Mouse (Mus musculus) layer of hippocampus, adult 8-10 months (tissue): ENCODE measurements around the gene Eml5. TPM values are rescaled to one million over a fixed set of nuclear protein-coding genes. Genes with fewer than 3 reads are reported as not detected.

Experiments used
- DNase-seq, 2 experiments: peaks; one replicate each; pipeline ENCODE4 v3.0.0; 2022; ENCODE audit warnings: low spot score in 2 of 2
- total RNA-seq, 4 experiments: library from RNA; stranded (reverse); gene quantifications; 2 replicates each; pipeline ENCODE4 v1.2.4; 2022

Eml5 gene
- total RNA-seq, 4 experiments from 2014 or later, result 69.1 to 116 (median 97.2) TPM

DNA sequence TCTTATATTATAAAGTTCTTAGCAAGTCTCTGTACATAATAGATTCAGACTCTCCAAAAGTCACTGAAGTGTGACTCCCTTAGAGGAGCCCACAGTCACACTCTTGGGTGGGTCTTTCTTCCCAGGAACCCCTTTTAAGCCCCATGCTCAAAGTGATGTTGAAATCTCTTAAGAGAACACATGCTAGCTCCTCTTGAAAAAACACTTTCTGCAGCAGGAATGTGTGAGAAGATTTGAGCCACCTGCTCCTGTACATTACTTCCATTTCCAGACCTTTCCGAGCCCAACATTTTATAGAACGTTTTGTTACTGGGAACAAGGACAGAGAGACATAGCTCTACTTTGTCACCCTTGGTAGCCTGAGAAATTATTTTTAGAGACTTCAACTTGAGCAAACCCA lies 66.4 kb downstream of the Eml5 start:
- DNase-seq, result no peak

DNA sequence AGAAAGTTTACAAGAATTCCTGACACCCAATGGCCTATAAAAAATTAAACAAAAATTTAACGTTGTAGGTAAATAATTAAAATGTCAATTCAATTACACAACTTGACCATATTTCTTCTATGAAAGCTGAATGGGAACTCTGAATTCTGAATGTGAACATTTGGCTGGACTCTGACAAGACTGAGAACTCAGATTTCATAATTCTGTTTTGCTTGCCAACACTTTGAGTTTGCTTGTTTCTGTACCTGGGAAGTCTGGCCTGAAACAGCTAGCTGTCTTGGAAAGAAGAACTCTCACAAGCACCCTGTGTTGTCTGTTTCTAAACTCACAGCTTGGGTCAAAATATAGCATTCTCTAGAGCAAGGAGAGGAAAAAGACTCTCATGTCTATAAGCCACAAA lies 67.4 kb downstream of the Eml5 start:
- no peak for DNase-seq

DNA sequence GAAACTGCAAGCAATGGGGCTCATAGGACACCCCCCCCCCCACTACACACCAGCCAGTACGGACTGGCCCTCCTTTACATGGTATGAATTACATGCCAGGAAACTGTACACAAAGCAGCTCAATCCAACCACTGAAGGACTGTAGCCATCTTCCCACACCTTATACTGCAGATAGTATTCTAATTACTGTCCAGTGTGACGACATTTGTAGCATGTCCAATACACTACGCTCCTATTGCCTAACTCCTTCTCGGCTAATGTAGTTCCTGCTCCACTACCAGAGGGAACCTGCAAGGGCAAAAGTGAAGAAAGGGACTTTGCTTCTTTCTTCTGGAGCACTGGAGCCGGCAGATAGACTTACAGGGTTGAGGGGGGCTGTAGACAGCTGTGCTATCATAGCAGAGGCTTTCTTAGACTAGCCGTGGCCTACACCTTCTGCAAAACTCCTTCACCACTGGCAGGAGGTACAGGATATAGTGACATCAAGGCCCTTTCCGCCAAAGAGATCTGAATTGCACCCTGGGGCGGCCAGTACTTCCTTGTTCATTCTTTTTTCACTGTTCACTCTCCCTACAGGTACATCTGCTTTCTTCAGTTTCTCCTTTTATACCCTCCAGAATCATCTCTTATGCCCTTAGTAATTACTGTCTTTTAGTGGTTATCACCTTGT lies 68.2 kb downstream of the Eml5 start:
- no peak for DNase-seq

DNA sequence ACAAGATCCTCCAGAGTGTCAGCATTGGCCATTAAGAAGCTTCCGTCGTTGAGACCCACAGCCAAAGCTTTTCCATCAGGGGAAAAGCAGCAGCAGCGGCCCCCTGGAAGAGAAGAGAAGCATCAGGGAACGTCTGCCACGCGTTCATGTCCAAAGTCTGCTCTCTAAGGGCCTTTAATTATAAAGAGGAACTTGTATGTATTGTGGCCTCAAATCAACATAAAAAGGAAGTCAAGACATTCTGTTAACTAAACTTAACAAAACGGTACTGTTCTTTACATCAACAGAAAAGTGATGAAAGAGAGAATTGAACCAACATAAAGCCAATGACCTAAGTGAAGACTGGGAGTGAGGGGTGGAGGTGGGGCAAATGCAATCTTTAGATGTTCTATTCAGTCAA lies 70.2 kb downstream of the Eml5 start:
- no peak for DNase-seq

DNA sequence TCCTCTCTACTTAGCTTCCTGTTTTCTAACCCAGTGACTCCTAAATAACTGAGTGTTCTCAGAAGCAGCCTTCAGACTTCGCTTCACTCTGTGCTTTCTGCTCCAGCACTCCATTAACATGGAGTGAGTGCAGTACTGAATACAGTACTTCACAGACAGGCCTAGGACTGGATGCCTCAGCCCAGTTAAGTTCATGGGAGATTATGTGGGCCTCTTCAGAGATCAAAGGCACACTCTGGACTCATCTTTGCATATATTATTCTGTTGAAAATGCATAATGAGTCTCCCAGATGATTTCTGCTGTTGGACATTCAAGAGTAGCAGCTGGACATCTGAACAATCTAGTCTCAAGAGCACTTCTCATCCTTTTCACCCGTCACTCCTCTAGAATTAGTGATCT lies 80.5 kb downstream of the Eml5 start:
- DNase-seq, result no peak

DNA sequence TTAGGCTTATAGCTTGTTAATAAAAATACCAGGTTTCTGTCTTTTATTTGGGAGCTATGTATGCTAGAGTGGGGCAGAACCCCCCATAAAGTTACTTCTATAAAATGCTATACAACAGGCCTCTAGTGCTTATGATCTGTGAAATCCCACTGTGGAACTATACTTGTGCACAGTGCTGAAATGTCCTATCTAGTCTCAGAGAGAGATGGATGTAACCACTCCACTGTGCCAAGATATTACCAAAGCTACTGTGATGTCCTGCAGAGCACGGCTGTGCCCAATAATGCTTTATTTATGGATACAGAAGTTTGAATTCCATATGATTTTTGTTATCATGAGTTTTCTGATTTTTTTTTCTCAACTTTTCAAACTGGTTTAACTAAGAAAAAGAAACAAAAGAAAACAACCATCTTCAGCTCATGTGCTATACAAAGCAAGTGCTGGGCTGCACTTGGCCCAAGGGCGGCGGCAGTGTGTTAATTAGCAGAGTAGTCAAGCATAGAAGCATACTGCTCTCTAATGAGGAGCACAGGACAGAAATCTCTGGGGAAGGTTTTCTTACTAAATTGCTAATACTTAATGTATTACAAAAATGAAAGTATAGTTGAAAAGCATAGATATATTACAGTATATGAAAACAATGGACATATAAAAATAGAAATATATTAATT lies 97.1 kb downstream of the Eml5 start:
- no peak for DNase-seq

DNA sequence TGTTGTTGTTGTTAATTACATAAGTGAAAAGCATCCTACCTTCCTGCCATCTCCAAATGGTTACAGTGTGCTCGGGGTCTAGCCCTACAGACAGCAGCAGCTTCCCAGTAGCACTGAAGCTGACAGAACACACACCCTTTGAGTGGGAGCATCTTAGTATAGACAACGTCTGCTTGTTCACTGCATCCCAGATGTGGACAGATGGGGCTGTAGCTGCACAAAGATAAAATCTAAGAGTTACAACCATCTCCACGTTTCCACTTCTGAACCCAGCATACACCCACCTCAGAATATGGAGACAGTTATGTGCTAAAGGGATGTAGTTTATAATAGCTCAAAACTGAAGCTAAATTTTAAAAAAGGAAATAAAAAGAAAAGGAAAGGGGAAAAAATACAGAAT lies 99.0 kb downstream of the Eml5 start:
- DNase-seq, result no peak

DNA sequence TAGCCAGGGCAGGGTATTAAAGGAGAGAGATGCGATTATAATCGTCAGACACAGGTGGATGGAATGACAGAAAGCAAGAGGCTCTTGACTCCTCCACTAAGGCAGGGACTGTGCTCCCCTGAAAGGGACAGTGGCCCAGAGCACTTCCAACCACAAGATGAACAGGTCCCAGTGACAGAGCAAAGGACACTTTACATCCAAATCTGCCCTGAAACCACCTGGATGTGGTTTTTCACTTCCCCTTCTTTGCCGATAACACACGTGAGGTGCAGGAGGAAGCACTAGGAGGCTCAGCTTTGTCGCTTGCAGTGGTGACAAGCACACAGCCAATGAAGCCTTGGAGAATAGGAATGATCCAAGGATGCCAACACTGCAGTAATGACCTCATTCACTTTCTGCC lies 101.0 kb downstream of the Eml5 start:
- DNase-seq, result no peak

DNA sequence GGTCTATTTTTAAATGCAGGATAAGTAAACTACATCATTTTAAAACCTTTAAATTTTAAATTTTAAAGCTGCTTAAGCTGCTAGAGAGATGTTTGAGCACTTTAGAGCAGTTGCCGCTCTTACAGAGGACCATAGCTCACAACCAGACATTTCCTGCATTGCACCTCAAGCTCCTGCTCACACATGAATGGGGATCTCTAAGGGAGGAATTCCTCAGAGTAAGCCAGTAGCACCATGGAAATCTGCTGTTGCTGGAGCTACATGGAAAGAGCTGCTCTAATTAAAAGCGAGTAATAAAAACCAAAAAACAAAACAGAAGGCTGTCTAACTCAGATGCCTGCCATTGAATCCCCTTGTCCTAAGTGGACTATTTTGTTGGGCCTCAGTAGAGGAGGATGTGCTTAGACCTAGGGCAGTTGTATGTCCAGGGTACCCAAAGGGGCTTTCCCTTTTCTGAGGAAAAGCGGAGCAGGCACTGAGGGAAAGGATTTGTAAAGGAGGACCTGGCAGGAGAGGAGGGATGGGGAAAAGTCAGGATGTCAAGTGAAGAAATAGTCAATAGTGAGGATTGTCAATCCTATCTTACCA lies 105.5 kb downstream of the Eml5 start:
- DNase-seq, result no peak

DNA sequence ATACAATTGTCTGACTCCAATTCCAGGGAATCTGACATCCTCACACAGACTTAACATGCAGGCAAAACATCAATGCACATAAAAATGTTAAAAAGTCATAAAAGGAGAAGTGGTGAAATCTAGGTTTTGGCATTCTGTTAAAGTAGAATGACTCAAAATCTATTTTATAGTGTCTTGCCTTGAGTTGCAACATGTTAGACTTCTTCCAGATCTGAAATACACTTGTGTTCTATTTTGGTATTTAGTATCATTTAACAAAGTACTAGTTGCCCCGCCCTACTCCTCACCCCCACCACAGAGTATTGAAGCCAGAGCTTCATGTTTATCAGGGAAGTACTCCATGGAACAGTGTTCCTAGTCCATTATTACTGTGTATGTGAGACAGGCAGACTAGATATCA lies 117.0 kb downstream of the Eml5 start:
- DNase-seq, result no peak

DNA sequence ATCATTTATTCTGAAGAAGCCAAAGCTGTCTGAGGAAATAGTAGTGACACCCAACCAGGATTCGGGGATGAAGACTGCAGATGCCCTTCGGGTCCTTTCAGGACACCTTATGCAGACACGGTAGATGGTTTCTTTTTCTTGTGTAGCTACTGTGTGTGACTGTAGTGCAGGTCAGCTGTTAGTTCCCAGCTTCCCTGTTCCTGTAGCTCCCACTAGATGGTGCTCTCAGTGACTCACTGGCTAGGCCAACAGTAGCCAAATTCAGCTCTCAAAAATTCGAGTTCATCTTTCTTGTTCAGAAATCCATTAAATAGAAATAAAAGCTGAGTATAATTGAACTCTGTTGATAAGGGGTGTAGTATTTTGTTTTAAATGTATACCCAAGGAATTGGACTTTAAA lies 122.1 kb downstream of the Eml5 start:
- no peak for DNase-seq

DNA sequence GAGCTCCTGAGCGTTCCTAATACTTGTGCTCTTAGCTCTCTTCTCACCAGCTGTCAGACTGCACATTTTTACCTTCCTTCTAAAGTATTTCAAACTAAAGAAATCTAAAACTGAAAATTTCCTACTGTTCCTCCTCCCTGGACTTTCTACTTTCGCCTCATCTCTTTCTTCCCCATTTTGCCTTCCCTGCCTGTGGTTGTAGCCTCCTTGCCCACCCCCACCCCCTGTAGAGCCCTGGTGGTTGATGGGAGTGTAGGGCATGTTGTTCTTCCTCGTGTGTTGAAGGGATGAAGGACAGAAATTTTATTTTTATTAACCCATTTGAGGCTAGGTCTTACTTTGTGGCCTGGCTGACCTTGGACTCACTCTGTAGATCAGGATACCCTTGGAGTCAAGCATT lies 123.8 kb downstream of the Eml5 start:
- no peak for DNase-seq

DNA sequence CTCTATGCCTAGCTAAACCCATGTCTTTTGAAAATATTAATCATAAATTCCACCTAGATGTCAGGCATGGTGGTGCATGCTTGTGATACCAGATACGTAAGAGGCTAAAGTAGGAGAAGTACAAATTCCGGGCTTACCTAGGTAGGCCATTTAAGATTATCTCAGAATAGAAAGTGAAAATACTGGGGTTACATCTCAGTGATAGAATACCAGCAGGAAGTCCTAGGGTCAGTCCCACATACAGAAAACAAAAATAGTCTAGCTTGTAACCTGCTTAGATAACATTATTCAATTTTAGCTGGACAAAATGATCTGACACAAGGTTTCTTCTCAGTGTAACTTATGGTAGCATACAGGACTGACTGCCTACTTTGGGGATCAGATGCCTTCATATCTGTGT lies 135.0 kb downstream of the Eml5 start:
- no peak for DNase-seq

DNA sequence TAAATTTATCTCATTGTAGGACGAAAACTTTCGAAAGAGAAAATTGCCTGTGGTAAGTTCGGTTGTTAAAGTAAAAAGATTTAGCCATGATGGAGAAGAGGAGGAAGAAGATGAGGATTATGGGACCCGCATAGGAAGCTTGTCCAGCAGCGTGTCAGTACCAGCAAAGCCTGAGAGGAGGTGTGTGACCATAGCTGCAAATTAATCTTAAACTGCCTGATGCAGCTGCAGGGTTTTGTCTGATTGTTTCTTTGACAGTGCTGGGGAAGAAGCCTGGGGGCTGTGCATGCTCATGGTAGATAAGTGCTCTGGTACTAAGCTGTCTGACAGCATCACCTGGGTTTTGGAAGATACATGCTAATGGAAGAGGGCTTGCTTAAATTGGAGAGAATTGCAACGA lies 141.6 kb downstream of the Eml5 start:
- DNase-seq, result no peak

DNA sequence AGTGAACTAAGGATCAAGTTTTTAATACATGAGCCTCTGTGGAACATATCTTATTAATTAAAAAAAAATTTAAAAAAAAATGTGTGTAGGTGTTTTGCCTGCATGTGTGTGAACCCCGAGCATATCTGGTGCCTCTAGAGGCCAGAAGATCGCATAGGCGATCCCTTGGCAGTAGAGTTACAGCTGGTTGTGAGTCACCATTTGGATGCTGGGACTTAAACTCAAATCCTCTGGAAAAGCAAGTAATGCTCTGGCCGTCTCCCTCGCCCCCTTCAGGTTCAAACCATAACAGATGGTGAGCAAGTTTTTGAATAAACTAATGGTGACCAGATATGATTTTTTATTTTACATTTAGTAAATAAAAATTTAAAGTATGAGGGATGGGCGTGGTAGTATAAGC lies 143.6 kb downstream of the Eml5 start:
- DNase-seq, result no peak

DNA sequence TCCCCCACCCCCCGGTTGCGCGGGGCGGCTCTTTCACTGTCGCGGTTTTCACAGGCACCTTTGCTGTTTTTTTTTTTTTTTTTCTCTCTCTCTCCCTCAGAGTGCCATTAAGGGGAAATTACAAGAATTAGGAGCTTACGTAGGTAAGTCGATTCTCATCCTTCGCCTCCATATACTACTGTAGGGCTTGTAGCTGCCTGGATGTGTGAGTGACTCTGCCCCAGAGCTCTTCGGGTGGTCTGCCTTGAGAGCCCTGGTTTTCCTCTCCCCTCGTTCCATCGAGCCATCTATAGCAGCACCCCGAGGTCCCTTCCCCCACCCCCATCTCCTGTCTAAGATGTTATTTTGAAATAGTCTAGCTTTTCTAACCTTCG lies 153.9 kb downstream of the Eml5 start:
- no peak for DNase-seq

DNA sequence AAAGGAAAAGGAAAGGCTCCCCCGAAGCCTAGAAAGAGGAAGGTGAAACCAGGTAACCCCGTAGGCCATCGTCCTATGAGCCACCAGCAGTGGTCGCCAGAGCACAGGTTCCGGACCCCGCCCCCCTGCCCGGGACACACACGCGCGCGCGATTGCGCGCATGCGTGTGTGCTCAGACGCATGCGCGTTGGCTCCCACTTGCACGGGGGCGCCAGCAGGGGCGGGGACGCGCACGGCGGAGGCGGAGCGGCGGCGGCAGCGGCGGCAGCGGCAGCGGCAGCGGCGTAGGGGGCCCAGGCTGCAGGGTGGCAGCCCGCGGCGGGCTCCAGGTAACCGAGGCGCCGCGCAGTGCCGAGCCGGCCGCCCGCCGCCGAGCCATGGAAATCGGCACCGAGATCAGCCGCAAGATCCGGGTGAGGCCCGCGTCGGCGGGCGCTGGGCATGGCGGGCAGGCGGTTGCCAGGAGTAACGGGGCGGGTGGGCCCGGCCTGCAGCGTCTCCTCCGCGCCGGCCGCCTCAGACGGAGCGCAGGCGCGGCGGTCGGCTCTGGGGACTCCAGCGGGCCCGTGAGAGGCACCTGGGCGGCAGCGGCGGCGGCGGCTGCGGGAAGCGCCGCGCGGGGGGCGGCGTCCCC lies 154.4 kb downstream of the Eml5 start, which contains the start of gene Zc3h14:
Gene Zc3h14 (plus strand): TSS at position 219 of the 634 bp plus-strand sequence.
- DNase-seq, result peak; percentile 79 to 87

DNA sequence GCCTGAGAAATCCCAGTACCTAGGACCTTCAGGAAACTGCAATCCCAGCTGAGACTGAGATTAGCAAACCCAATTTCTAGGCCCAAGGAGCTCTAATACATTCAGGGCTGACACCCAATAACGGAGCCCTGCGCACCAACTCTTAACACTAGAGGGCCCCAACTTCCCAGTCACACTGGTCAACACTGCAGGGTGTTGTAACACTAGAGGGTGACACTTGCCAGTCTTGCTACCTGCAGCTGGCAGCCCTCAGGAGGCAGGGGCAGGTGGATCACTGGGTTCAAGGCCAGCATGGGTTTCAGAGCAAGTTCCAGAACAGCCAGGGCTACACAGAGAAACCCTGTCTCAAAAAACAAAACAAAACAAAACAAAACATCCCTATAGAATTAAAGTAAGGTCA lies 155.2 kb downstream of the Eml5 start:
- no peak for DNase-seq

DNA sequence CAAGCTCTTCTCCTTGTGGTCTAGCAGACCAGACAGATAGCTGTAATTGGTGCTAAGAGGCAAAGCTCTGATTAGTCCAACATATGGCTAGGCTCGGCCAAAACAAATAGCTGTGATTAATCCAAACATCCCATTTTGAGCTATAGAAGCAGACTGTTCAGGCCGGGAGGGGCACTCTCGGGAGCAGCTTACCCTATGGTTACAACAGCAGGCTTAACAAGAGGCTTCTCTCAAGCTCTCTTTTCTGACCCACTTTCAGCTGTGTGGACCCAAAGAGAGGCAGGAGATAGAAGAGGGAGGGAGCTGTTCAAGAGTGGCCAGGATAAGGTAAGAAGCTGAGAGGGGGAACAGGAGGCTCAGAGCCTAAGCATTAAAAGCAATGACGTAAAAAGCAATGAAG lies 155.7 kb downstream of the Eml5 start:
- no peak for DNase-seq

DNA sequence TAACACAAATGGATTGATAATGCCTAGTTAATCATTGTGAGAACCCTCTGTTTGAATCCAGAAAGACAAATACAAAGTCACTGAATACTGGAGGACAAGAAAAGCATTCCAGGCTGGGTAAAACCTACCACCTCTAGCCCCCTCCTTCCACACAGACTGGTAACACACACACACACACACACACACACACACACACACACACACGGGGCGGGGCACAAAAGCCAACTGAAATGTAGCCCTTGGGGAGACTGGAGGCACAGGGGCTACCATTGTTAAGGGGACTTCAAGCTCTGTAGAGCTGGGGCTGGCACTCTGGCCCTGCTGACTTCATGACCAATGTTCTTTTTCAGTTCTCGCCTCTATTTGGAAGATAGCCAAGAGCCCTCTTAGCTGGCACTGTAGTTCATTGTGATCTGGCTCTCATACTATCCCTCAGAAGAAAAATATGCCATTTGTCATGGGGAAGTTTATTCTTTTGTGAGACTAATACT lies 160.2 kb downstream of the Eml5 start:
- DNase-seq, result no peak

DNA sequence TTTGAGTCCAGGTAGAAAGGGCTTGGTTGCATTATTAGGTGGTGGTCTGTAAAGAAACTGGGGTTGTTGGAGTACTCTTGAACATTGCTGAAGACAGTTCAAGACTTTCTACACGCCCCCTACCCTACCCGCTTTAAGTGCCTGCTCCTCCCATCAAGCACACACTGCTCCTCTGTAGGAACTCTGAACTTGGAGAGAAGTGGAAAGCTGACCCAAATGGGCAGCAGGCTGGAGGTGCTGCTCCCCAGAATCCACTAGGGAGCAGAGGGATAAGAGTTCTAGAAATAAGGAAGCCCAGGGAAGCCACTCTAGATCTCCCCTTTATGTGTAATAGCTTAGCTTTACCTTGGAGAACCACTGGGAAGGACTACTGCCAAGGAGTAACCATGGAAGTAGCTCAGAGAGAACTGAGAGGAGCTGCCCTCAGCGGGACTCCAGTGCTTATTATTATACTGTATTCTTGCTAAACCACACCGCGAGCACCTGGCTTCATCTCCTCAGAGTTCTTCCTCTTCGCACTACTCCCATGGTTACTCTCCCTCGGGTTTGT lies 163.4 kb downstream of the Eml5 start:
- DNase-seq, result no peak
